Mouse (Mus musculus): Measurements from ENCODE around the gene Bicral. TPM values are rescaled to one million over a fixed set of nuclear protein-coding genes. Genes with fewer than 3 reads are reported as not detected.

Gene Bicral
- polyA plus RNA-seq, 1 experiment = 14.4 TPM

DNA sequence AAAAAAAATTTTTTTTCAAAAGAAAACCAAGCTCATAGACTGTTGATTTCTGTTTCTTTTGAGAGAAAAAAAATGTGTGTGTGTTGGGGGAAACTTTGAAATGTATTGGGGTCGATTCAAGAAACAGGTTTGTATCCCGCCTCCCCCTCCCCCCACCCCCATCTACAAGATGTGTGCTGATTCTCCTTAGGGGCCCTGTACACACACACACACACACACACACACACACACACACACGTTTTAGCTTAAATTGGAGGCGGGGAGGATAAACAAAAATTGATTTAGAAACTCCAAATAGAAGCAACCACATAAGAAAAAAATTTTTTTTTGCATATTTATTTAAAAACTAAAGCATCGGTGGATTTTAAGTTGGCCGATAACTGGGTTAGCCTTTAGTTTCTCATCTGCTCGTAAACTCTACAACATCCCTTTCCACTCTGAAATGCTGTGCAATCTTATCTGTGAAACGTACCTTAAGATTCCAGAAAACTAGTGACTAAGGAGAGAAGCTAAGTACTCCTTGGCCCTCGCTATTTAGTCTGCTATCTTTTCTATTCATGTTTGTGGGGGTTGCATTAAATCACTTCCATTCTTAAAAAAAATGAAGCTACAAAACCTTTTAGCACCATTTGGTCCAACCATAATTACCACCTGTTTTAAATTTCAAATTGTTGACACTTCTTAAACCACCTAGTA, 615 bp upstream of the Bicral start:
- DNase-seq (ENCODE audit: low read depth in 1 of 2, low spot score in 2 of 2) = no peak
- WGBS = 36% methylated on average over 9 of the region's 9 CpGs
- H3K27ac ChIP-seq (ENCODE audit: insufficient read depth, low read length) = no peak overlapping the region
- H3K36me3 ChIP-seq (ENCODE audit: control insufficient read depth, insufficient read depth, low read length) = no peaks in the 10 kb centered on the region; the same call in 1 of the 2 replicates
- peaks cover 10% of the 10 kb centered on the region for H3K4me1 ChIP-seq (ENCODE audit: control insufficient read depth, insufficient read depth, insufficient read length)
- peak overlapping the region; percentile 95; the same call in 1 of the 2 replicates for H3K4me3 ChIP-seq (ENCODE audit: extremely low read depth, insufficient read depth, insufficient read length)
- no peaks in the 10 kb centered on the region for H3K27me3 ChIP-seq (ENCODE audit: control insufficient read depth, insufficient read depth, low read length)
- no peak for TF ChIP-seq CTCF (IDR thresholded peaks at IDR 0.05; ENCODE audit: extremely low read depth, insufficient read depth, insufficient read length, insufficient replicate concordance)
- no peak for TF ChIP-seq POLR2A (IDR thresholded peaks at IDR 0.05; ENCODE audit: low read depth, low read length)

DNA sequence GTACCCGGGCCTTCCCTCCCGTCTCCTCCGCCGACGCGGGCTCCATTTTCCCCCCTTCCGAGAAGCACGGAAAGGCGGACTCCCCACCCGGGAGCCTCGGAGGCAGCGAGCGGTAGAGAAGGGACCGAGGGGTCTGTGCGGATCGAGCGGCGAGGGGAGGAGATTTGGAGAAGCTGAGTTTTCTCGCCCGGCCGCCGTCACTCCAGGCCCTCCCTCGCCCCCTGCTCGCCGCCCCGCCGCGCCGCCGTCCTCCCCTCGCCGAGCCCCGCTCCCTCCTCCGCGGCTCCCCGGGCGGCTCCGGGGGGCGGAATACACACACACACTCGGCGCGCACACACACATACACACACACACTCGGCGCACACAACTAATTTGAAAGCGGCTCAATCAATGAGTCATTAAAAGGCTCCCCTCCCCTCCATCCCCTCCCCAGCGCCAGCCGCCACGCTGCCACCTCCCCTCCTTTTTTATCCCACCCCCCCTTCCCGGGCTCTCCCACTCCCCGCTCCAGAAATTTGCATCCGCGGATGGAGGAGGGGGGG, 850 bp downstream of the Bicral start:
- peak in 1 of 2 experiments; percentile 65 for DNase-seq (ENCODE audit: low read depth in 1 of 2, low spot score in 2 of 2)
- WGBS = 0% methylated on average over 34 of the region's 52 CpGs
- TF ChIP-seq POLR2A (IDR thresholded peaks at IDR 0.05; ENCODE audit: low read depth, low read length) = peak; percentile 26
- no peak for TF ChIP-seq CTCF (IDR thresholded peaks at IDR 0.05; ENCODE audit: extremely low read depth, insufficient read depth, insufficient read length, insufficient replicate concordance)
- H3K27me3 ChIP-seq (ENCODE audit: control insufficient read depth, insufficient read depth, low read length) = no peaks in the 10 kb centered on the region
- H3K27ac ChIP-seq (ENCODE audit: insufficient read depth, low read length) = peak overlapping the region; percentile 100
- no peaks in the 10 kb centered on the region; the same call in 1 of the 2 replicates for H3K36me3 ChIP-seq (ENCODE audit: control insufficient read depth, insufficient read depth, low read length)
- peaks cover 17% of the 10 kb centered on the region for H3K4me1 ChIP-seq (ENCODE audit: control insufficient read depth, insufficient read depth, insufficient read length)
- H3K4me3 ChIP-seq (ENCODE audit: extremely low read depth, insufficient read depth, insufficient read length) = peak overlapping the region; percentile 95

DNA sequence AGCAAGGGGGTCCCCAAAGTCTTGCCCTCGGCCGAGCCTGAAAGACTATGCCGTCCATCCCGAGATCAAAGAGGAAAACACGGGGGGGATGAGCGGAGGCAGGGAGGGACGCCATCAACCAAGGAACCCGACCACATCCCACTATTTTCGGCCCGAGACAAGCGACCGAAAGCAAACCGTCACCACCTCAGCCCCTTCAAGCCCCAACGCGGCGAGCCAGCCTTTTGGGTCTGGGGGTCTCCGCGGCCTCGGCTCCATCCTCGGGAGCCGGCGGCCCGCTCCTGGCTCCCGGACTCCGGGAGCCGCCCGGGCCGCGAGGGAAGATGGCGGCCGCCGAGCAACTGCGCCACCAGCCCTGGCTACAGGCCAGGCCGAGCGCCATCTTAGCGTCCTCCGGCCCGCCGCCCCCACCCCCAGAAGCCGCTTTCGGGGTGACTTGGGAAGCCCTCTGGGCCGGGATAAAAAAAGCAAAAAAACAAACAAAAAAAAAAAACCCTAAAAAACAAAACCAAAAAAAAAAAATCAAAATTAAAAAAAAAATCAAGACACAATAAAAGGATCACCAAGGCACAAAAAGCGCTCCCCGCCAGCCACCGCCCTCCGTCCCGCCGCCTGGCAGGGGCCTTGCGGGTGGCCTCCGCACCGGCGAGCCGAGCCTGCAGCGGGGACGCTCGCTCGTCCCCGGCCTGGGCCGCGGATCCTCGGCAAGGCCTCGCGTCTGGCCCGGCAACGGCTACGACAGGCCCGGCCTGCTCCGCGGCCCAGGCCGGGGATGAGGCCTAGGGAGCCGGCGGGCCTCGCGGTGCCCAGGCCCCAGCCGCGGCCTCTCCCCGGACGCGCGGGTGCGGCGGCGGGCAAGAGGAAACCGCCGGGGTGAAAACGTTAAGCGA, 1.6 kb downstream of the Bicral start:
- WGBS = under 1% methylated on average over 87 of the region's 87 CpGs
- DNase-seq (ENCODE audit: low read depth in 1 of 2, low spot score in 2 of 2) = peak; percentile 68 to 74
- H3K4me1 ChIP-seq (ENCODE audit: control insufficient read depth, insufficient read depth, insufficient read length) = peaks cover 21% of the 10 kb centered on the region
- peak; percentile 50 for TF ChIP-seq POLR2A (IDR thresholded peaks at IDR 0.05; ENCODE audit: low read depth, low read length)
- no peak for TF ChIP-seq CTCF (IDR thresholded peaks at IDR 0.05; ENCODE audit: extremely low read depth, insufficient read depth, insufficient read length, insufficient replicate concordance)
- no peaks in the 10 kb centered on the region; the same call in 1 of the 2 replicates for H3K36me3 ChIP-seq (ENCODE audit: control insufficient read depth, insufficient read depth, low read length)
- peak overlapping the region; percentile 95 for H3K4me3 ChIP-seq (ENCODE audit: extremely low read depth, insufficient read depth, insufficient read length)
- H3K27ac ChIP-seq (ENCODE audit: insufficient read depth, low read length) = peak overlapping the region; percentile 100
- H3K27me3 ChIP-seq (ENCODE audit: control insufficient read depth, insufficient read depth, low read length) = no peaks in the 10 kb centered on the region

DNA sequence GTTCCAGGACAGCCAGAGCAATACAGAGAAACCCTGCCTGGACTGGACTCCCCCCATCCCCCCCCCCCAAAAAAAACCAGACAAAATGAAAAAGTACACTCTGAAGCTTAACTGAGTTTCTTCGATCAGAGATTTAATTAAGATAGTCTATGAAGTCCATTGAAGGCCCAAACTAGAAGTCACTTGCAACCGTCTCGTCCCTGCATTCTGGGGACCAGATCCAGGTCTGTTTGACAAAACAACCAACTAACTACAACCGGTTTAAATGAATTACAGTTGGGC, 2.2 kb downstream of the Bicral start:
- Histone ChIP-seq H3K4me3 (ENCODE audit: extremely low read depth, insufficient read depth, insufficient read length) (peak overlapping the region; percentile 95), H3K27ac (ENCODE audit: insufficient read depth, low read length) (peak overlapping the region; percentile 100), H3K4me1 (ENCODE audit: control insufficient read depth, insufficient read depth, insufficient read length) (peaks cover 23% of the 10 kb centered on the region), H3K27me3 (ENCODE audit: control insufficient read depth, insufficient read depth, low read length) (no peaks in the 10 kb centered on the region), H3K36me3 (ENCODE audit: control insufficient read depth, insufficient read depth, low read length) (no peaks in the 10 kb centered on the region; the same call in 1 of the 2 replicates)
- TF ChIP-seq POLR2A (IDR thresholded peaks at IDR 0.05; ENCODE audit: low read depth, low read length) (no peak), CTCF (IDR thresholded peaks at IDR 0.05; ENCODE audit: extremely low read depth, insufficient read depth, insufficient read length, insufficient replicate concordance) (no peak)
- 4% methylated on average over 4 of the region's 4 CpGs for WGBS
- DNase-seq (ENCODE audit: low read depth in 1 of 2, low spot score in 2 of 2) = no peak

DNA sequence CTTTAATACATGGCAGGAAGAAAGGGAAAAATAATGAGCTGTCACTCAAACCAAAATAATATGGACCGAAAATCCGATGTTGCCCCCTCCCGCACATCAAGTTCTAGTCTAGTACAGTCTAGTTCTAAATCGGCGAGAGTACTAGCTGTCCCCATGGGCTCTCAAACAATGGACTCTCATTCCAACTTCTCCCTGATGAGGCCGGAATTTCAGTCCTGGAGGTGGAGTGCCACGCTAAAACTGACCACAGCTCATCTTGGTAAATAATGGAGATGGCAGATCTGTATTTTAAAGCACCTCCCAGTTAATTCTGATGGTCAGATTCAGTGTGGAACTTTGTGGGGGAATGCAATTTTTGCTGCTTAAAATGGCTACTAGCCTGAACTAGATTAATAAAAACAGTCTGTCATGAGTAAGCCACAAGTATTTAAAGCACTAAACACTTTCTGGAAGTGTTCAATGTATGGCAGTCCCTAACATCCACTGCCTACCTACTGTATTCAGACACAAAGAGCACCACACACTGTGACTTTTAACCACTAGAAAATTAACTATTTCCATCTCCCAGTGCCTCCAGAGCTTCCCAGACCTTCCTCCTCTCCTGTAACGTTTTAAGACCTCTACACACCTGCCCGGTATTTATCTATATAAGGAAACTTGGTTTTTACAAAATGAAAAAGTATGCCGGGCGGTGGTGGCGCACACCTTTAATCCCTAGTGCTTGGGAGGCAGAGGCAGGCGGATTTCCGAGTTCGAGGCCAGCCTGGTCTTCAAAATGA, 2.8 kb downstream of the Bicral start:
- no peaks in the 10 kb centered on the region for H3K27me3 ChIP-seq (ENCODE audit: control insufficient read depth, insufficient read depth, low read length)
- peak overlapping the region; percentile 95 for H3K4me3 ChIP-seq (ENCODE audit: extremely low read depth, insufficient read depth, insufficient read length)
- peak overlapping the region; percentile 100 for H3K27ac ChIP-seq (ENCODE audit: insufficient read depth, low read length)

DNA sequence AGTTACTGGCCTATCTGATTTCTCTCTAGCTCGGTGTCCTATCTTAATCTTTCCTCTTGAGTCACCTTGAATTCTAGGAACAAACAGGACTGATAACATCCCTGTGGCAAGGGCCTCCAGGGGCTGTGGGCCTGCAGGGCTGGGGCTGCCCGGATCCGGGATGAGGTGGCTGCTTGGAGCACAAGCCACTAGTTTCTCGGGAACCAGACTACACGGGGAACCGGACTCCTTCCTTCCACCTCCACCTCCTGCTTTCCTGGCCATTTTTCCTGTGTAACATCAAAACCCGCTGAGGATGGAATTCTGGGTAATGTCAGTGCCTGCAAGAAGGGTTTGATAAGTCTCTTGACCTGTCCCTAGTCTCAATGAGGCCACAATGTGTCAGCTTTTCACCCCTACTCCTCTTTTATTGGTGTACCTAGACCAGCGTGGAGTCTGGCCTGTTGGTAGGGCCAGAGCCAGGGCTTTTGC, 3.6 kb downstream of the Bicral start:
- Histone ChIP-seq H3K27ac (ENCODE audit: insufficient read depth, low read length) (peak overlapping the region; percentile 53; the same call in 1 of the 2 replicates), H3K4me1 (ENCODE audit: control insufficient read depth, insufficient read depth, insufficient read length) (peaks cover 23% of the 10 kb centered on the region), H3K27me3 (ENCODE audit: control insufficient read depth, insufficient read depth, low read length) (no peaks in the 10 kb centered on the region), H3K4me3 (ENCODE audit: extremely low read depth, insufficient read depth, insufficient read length) (no peak overlapping the region), H3K36me3 (ENCODE audit: control insufficient read depth, insufficient read depth, low read length) (no peaks in the 10 kb centered on the region; the same call in 1 of the 2 replicates)
- TF ChIP-seq POLR2A (IDR thresholded peaks at IDR 0.05; ENCODE audit: low read depth, low read length) = no peak
- DNase-seq (ENCODE audit: low read depth in 1 of 2, low spot score in 2 of 2) = no peak
- 86% methylated on average over 8 of the region's 8 CpGs for WGBS

More for the DNA sequence above, 2.8 kb downstream of the Bicral start:
- WGBS = 43% methylated on average over 15 of the region's 15 CpGs
- TF ChIP-seq POLR2A (IDR thresholded peaks at IDR 0.05; ENCODE audit: low read depth, low read length) (no peak), CTCF (IDR thresholded peaks at IDR 0.05; ENCODE audit: extremely low read depth, insufficient read depth, insufficient read length, insufficient replicate concordance) (no peak)
- H3K4me1 ChIP-seq (ENCODE audit: control insufficient read depth, insufficient read depth, insufficient read length) = peaks cover 23% of the 10 kb centered on the region
- no peaks in the 10 kb centered on the region; the same call in 1 of the 2 replicates for H3K36me3 ChIP-seq (ENCODE audit: control insufficient read depth, insufficient read depth, low read length)
- no peak for DNase-seq (ENCODE audit: low read depth in 1 of 2, low spot score in 2 of 2)
